Mouse (Mus musculus): ENCODE data around the gene Gm13941. TPM values are rescaled to one million over a fixed set of nuclear protein-coding genes. Genes with fewer than 3 reads are reported as not detected.
A peak's percentile ranks its signal among the peaks of the same experiment; 100 is the strongest.

Gene Gm13941
- not detected in 2 replicates for polyA plus RNA-seq (2016; fragmentation: Nextera tagmentation; extraction: Ambion mirVana)

DNA sequence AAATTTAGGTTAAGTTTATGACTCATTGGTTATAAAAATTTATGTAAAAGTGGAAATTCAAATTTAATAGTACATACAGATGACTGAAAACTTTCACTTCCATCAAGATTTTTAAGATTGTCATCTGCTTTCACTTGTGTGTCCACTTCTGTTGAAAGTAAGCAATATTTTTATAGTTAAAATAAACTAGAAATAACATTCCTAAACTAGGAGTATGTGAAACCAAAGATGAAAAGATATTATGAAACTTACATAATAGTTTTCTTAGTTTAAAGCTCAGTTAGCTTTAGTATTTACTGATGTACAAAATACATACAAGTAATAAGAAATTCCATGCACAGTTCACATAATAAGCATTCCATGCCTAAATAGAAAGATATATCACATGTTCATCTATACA, at the start of gene Gm13941:
Gene Gm13941 (minus strand): TSS at position 101 of the 400 bp plus-strand sequence.
- DNase-seq (ENCODE audit: low spot score) = no peak
- Histone ChIP-seq H3K4me1 (no peaks in the 10 kb centered on the region), H3K27ac (no peak within 1 kb of the TSS), H3K4me3 (no peak within 1 kb of the TSS), H3K36me3 (no peaks in the 10 kb centered on the region), H3K9me3 (replicated peaks) (no peaks in the 10 kb centered on the region), H3K27me3 (ENCODE audit: low read depth, poor library complexity, severe bottlenecking) (no peaks in the 10 kb centered on the region)

DNA sequence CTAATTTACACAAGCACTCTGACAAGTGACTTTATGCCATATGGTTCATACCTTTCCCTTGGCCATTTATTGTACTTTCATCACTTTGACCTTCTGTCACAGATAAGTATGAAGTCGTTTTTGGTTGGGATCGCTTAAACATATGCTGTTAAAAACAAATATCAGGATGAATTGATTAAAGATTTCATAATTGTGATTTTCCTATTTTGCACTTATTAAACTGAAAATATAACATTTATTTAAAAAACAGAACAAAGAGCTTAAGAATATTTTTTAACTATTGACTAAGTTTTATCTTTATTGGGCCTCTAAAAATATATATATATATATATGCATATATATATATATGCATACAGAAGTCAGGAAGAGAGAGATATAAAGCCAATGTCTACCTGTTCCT, 47.1 kb upstream of the Gm13941 start, which contains the start of gene Gm15130:
Gene Gm15130 (minus strand): TSS at position 101 of the 400 bp plus-strand sequence.
- DNase-seq (ENCODE audit: low spot score) = no peak
- 82% methylated on average over 2 of the region's 2 CpGs for WGBS
- Histone ChIP-seq H3K4me1 (no peaks in the 10 kb centered on the region), H3K27ac (no peak within 1 kb of the TSS), H3K27me3 (ENCODE audit: low read depth, poor library complexity, severe bottlenecking) (no peaks in the 10 kb centered on the region), H3K36me3 (no peaks in the 10 kb centered on the region), H3K9me3 (replicated peaks) (no peaks in the 10 kb centered on the region), H3K4me3 (no peak within 1 kb of the TSS)

GRCm38 (mm10) chr2:111135739-111136138, 30.0 kb upstream of the Gm13941 start:
- Histone ChIP-seq H3K27ac (no peak overlapping the region), H3K36me3 (no peaks in the 10 kb centered on the region), H3K4me3 (no peak overlapping the region), H3K27me3 (ENCODE audit: low read depth, poor library complexity, severe bottlenecking) (no peaks in the 10 kb centered on the region), H3K4me1 (peaks cover 5% of the 10 kb centered on the region; the same call in 1 of the 2 replicates), H3K9me3 (replicated peaks) (no peaks in the 10 kb centered on the region)
- no peak for DNase-seq (ENCODE audit: low spot score)
- WGBS = 33% methylated on average over 5 of the region's 5 CpGs

DNA sequence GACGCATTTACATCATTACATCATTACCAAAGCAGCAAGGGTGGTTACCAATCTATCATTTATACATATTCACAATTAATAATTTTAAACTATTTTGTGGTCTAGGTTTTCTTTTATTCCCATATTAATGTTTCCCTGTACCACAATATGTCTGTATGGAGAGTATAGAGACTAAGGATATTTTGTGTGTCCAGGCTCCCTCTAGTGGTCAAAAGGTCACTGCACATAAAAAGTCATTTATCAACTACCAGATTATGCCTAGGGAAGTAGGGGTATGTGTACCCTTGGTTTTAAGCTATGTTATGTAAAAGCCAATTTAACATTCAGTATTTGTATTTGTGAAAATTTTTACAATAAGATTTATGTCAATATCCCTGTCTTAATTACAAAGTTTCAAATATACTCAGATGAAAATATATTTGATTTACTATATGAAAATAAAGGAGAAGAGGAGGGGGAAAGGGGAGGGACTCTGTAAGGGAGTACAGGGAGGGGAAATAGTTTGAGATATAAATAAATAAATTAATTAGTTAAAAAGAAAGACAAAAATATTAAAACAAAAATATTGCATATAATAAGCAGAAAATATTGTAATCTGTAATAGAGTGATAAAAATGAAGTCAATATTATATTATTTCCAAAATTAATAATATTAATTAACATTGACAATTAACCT, 47.1 kb downstream of the Gm13941 start:
- Histone ChIP-seq H3K27me3 (ENCODE audit: low read depth, poor library complexity, severe bottlenecking) (no peaks in the 10 kb centered on the region), H3K36me3 (no peaks in the 10 kb centered on the region), H3K27ac (no peak overlapping the region), H3K9me3 (replicated peaks) (no peaks in the 10 kb centered on the region), H3K4me3 (no peak overlapping the region), H3K4me1 (no peaks in the 10 kb centered on the region)
- 100% methylated on average over 1 of the region's 1 CpGs for WGBS
- DNase-seq (ENCODE audit: low spot score) = peak; percentile 30

Other genes with a start within 250 kb of the Gm13941 start
- 0.19 and 0.24 TPM in 2 replicates for gene Ano3, start 155.1 kb downstream of the Gm13941 start, polyA plus RNA-seq (2016; fragmentation: Nextera tagmentation; extraction: Ambion mirVana)
- not detected in 2 replicates for gene Gm15130, start 47.0 kb upstream of the Gm13941 start, polyA plus RNA-seq (2016; fragmentation: Nextera tagmentation; extraction: Ambion mirVana)
- not detected in 2 replicates for gene 4930430A15Rik, start 123.6 kb upstream of the Gm13941 start, polyA plus RNA-seq (2016; fragmentation: Nextera tagmentation; extraction: Ambion mirVana)
- gene Olfr1275, start 129.3 kb upstream of the Gm13941 start, polyA plus RNA-seq (2016; fragmentation: Nextera tagmentation; extraction: Ambion mirVana) = not detected in 2 replicates
- gene Olfr1276, start 148.5 kb upstream of the Gm13941 start, polyA plus RNA-seq (2016; fragmentation: Nextera tagmentation; extraction: Ambion mirVana) = not detected in 2 replicates
- not detected in 2 replicates for gene Olfr1277, start 168.1 kb upstream of the Gm13941 start, polyA plus RNA-seq (2016; fragmentation: Nextera tagmentation; extraction: Ambion mirVana)
- gene Olfr1278, start 184.2 kb upstream of the Gm13941 start, polyA plus RNA-seq (2016; fragmentation: Nextera tagmentation; extraction: Ambion mirVana) = not detected in 2 replicates
- not detected in 2 replicates for gene Olfr1279, start 194.7 kb upstream of the Gm13941 start, polyA plus RNA-seq (2016; fragmentation: Nextera tagmentation; extraction: Ambion mirVana)
- not detected in 2 replicates for gene Olfr1280, start 208.0 kb upstream of the Gm13941 start, polyA plus RNA-seq (2016; fragmentation: Nextera tagmentation; extraction: Ambion mirVana)
- gene Olfr1281, start 220.5 kb upstream of the Gm13941 start, polyA plus RNA-seq (2016; fragmentation: Nextera tagmentation; extraction: Ambion mirVana) = not detected in 2 replicates
- not detected in 2 replicates for gene Olfr1282, start 230.1 kb upstream of the Gm13941 start, polyA plus RNA-seq (2016; fragmentation: Nextera tagmentation; extraction: Ambion mirVana)

Measured in limb, embryonic 10.5 days (tissue).